Mouse (Mus musculus) heart, postnatal 4 days (tissue): Measurements from ENCODE around the gene Platr17. TPM values are rescaled to one million over a fixed set of nuclear protein-coding genes. Genes with fewer than 3 reads are reported as not detected.
"Not testable (repeated sequence)": the region's sequence is repeated elsewhere in the genome, so short reads cannot be mapped to it uniquely, and the experiment has no call there.

Experiments used
- DNase-seq: peaks from one replicate; pipeline ENCODE4 v3.0.0; 2021
- microRNA-seq, 2 experiments: library from miRNA; unstranded; fragments of <30 nt; microRNA quantifications; one replicate each; pipeline ENCODE4 v1.2.0; 2021 to 2022
- total RNA-seq, 2 experiments: library from RNA; stranded (reverse); gene quantifications; 2 replicates each; pipeline ENCODE4 v1.2.3; 2021

Gene Platr17
- total RNA-seq, 2 experiments from 2014 or later: not detected

- DNase-seq: no peak
Observed at GRCm38 (mm10) chr17:33943454-33943853, 38.5 kb downstream of the Platr17 start.

DNA sequence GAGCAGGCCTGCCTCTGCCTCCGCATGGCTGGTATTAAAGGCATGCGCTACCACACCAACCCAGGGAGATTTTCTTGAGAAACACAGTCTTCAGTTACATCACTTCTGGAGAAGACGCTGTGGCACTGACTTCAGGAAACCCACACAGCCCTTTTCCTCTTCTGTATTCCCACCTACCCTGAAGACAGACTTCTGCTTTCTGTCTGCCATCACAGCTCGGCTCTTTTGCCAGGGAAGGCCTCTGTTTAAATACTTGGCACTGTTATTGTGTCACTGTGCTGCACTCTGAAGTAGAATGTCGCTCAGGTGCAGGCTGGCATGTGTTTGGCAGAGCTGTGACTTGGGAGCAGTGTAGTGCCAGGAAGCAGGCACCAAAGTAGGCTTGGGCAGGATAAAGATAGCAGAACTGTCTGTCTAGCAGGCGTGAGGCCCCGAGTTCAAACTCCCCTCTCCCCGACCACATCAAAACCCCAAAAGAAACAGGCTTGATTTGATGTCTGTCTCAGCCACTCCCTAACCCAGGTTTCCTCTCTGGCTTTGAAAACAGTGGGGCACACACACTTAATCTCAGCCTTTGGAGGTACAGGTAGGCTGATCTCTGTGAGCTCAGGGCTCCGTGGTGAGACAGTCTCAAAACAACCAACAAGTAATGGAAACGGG, 42.6 kb downstream of the Platr17 start:
- DNase-seq: no peak

DNA sequence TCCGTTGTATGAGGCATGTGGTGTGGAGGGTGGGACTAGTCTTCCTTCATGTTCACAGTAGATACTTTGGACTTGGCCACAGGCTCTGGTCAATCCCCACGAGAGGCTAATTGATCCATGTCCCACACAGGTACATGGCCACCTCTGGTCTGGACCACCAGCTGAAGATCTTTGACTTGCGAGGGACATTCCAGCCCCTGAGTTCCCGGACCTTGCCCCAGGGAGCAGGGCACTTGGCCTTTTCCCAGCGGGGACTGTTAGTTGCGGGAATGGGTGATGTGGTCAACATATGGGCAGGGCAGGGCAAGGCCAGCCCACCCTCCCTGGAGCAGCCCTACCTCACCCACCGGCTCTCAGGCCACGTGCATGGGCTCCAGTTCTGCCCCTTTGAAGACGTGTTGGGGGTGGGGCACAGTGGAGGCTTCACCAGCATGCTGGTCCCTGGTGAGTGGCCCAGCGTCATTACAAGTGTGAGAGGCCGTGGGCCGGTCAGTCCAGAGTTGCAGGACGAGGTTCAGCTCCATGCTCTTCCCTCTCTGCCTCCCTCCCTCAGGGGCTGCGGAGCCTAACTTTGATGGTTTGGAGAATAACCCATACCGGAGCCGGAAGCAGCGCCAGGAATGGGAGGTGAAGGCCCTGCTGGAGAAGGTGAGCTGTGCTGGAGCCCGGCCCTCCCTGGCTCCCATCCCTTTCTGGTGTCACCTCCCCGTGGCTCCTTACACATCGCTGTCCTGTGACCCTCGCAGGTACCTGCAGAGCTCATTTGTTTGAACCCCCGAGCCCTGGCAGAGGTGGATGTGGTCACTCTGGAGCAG, 43.4 kb downstream of the Platr17 start:
- DNase-seq: no peak

- no peak for DNase-seq
Observed at GRCm38 (mm10) chr17:33948905-33949537, 44.1 kb downstream of the Platr17 start.

DNA sequence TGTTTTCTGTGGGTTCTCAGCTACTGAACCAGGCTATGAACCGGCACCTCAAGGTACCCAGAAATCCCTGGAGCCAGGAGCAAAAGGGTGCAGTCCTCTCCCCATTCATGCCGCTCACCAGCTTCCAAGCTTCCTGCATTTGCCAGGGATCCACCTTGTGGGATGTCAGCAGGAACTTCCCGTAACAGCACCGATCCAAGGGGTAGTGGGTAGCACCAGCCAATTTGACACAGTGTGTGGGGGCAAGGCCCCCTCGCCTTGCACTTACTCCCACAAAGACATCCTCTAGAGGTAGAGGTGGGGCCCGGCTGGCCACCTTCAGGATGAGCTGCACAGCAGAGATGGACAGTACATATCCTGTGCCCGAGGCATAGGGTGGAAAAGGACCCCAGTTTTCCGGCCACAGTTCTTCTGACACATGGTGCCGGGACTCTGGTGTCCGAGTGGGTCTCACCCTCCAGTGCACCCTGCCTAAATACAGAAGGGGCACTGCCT, 45.2 kb downstream of the Platr17 start:
- no peak for DNase-seq

- peak; percentile 78 for DNase-seq
Observed at GRCm38 (mm10) chr17:33951021-33951946, 46.3 kb downstream of the Platr17 start, which contains the start of gene B3galt4. Gene B3galt4, minus strand, starts transcription at chr17:33951488.

DNA sequence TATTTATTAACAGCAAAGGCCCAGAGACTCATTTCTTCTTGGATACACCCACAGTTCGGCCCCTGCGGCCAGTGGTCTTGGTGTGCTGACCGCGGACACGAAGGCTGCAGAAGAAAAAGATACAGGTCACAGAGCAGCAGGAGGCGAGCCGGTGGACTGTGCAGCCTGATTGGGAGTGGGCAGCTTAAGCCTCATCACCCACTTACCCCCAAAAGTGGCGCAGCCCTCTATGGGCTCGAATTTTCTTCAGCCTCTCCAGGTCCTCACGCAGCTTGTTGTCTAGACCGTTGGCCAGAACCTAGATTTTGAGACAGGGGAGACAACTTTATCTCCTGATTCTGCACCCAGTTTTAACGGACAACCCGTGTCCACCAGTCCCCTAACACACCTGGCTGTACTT, 47.1 kb downstream of the Platr17 start:
- DNase-seq: not testable (repeated sequence)

GRCm38 (mm10) chr17:33952879-33953278, 47.9 kb downstream of the Platr17 start:
- no peak for DNase-seq

- peak; percentile 4 for DNase-seq
Observed at GRCm38 (mm10) chr17:33953310-33953709, 48.4 kb downstream of the Platr17 start.

GRCm38 (mm10) chr17:33953961-33954565, 49.1 kb downstream of the Platr17 start:
- DNase-seq: peak; percentile 5

- DNase-seq: peak; percentile 7
Observed at GRCm38 (mm10) chr17:33954646-33955554, 50.0 kb downstream of the Platr17 start.

DNA sequence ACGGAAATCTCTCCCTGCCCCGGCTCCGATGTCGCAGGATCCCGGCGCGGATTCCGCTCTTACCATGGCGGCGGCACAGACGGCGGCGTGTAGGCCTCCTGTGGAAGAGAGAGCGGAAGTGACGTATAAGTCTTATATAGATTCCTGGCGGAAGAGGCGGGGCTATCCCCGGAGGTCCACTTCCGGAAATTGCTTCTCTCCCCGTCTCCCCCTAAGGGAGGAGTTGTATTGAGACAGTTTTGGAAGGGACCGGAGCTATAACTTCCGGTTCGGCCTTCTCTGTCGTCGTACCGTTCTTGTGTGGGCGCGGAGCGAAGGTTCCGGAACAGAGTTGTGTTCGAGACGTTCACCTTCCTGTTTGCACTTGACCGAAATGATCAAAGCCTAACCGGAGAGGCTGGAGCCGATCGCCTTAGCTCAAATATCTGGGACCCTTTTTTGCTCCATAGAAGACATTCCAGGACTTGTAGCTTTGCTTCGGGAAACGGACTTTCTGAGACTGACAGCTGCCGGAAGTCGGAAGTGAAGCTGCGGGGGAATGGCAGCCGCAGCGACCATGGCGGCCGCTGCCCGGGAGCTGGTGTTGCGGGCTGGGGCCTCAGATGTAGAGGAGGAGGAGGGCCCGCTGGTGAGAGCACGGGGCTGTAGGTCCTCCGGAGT, 50.8 kb downstream of the Platr17 start, which contains the start of the genes Vps52 and Rps18:
Vps52 (plus strand) TSS at position 258 of the 660 bp plus-strand sequence.
Rps18 (minus strand) TSS at position 447 of the 660 bp plus-strand sequence.
- peak; percentile 97 for DNase-seq

Small RNAs within 50 kb of the gene (microRNA-seq; reads per million reads assigned to microRNA genes)
- 0 reads per million in 2 experiments for gene Gm27740

Other genes with a start within 250 kb of the Platr17 start
- 100 to 1,000 TPM; 154 to 180 TPM for gene Hnrnpm, start 218.3 kb upstream of the Platr17 start, total RNA-seq
- gene March2, start 186.5 kb upstream of the Platr17 start, total RNA-seq: 10 to 100 TPM; 84.4 to 96.9 TPM
- gene Rab11b, start 144.6 kb upstream of the Platr17 start, total RNA-seq: 100 to 1,000 TPM; 333 to 343 TPM
- 10 to 100 TPM; 29.1 to 35.0 TPM for gene Angptl4, start 123.3 kb upstream of the Platr17 start, total RNA-seq
- 10 to 100 TPM; 57.5 to 58.5 TPM for gene Kank3, start 94.6 kb upstream of the Platr17 start, total RNA-seq
- 1,000 to 10,000 TPM; 1,097 to 1,179 TPM for gene Rps28, start 80.6 kb upstream of the Platr17 start, total RNA-seq
- gene Ndufa7, start 80.6 kb upstream of the Platr17 start, total RNA-seq: 100 to 1,000 TPM; 423 to 447 TPM
- gene Cd320, start 62.0 kb upstream of the Platr17 start, total RNA-seq: 10 to 100 TPM; 16.8 to 21.4 TPM
- gene Gm7029, start 31.3 kb upstream of the Platr17 start, total RNA-seq: not detected
- gene Kifc1, start 14.5 kb upstream of the Platr17 start, total RNA-seq: 10 to 100 TPM; 40.2 to 42.7 TPM
- gene Daxx, start 4.3 kb downstream of the Platr17 start, total RNA-seq: 10 to 100 TPM; 16.5 to 18.0 TPM
- 10 to 100 TPM; 72.3 to 78.5 TPM for gene Tapbp, start 10.8 kb downstream of the Platr17 start, total RNA-seq
- 10 to 100 TPM; 34.3 to 35.8 TPM for gene Zbtb22, start 10.8 kb downstream of the Platr17 start, total RNA-seq
- 10 to 100 TPM; 56.5 to 58.1 TPM for gene Rgl2, start 24.4 kb downstream of the Platr17 start, total RNA-seq
- 10 to 100 TPM; 78.0 to 79.5 TPM for gene Pfdn6, start 35.2 kb downstream of the Platr17 start, total RNA-seq
- 10 to 100 TPM; 13.3 to 14.4 TPM for gene Wdr46, start 35.5 kb downstream of the Platr17 start, total RNA-seq
- 1 to 10 TPM; 2.3 to 2.9 TPM for gene B3galt4, start 46.4 kb downstream of the Platr17 start, total RNA-seq
- gene Vps52, start 50.7 kb downstream of the Platr17 start, total RNA-seq: 10 to 100 TPM; 38.1 to 40.1 TPM
- gene Rps18, start 50.9 kb downstream of the Platr17 start, total RNA-seq: 100 to 1,000 TPM; 648 to 719 TPM
- gene H2-K1, start 95.2 kb downstream of the Platr17 start, total RNA-seq: 10 to 100 TPM; 33.9 to 35.4 TPM
- gene Ring1, start 119.5 kb downstream of the Platr17 start, total RNA-seq: 10 to 100 TPM; 18.7 to 19.8 TPM
- gene H2-Ke6, start 122.9 kb downstream of the Platr17 start, total RNA-seq: 10 to 100 TPM; 63.6 to 69.6 TPM
- gene Slc39a7, start 126.5 kb downstream of the Platr17 start, total RNA-seq: 10 to 100 TPM; 83.8 to 86.5 TPM
- 10 to 100 TPM; 35.5 to 39.5 TPM for gene Rxrb, start 126.7 kb downstream of the Platr17 start, total RNA-seq
- 1 to 10 TPM; 1.4 to 2.2 TPM for gene Col11a2, start 134.3 kb downstream of the Platr17 start, total RNA-seq
- gene H2-Oa, start 187.2 kb downstream of the Platr17 start, total RNA-seq: not detected
- 1 to 10 TPM; 5.6 to 6.0 TPM for gene H2-DMa, start 214.4 kb downstream of the Platr17 start, total RNA-seq
- 100 to 1,000 TPM; 125 to 128 TPM for gene Brd2, start 217.5 kb downstream of the Platr17 start, total RNA-seq
- gene H2-DMb2, start 238.2 kb downstream of the Platr17 start, total RNA-seq: under 1 TPM; 0.55 to 0.72 TPM
- gene H2-DMb1, start 247.9 kb downstream of the Platr17 start, total RNA-seq: under 1 TPM; 0.26 to 0.68 TPM